Mouse (Mus musculus) liver, postnatal 0 days (tissue): Measurements from ENCODE around the gene Stmn1. TPM values are rescaled to one million over a fixed set of nuclear protein-coding genes. Genes with fewer than 3 reads are reported as not detected.

Source experiments
- ATAC-seq: fragments of 200-750 bp; cut with Nextera tagmentation; 2 replicates; pipeline ENCODE4 v1.8.0; 2017; ENCODE audit warnings: mild to moderate bottlenecking, moderate library complexity
- DNase-seq: peaks from one replicate; pipeline ENCODE4 v3.0.0-alpha.2; 2016
- H3K27ac ChIP-seq: fragments of 300-500 bp; sonication (generic); 2 replicates; pipeline ENCODE4 v1.5.1; 2014; ENCODE audit warnings: antibody characterized with exemption, moderate library complexity, mild to moderate bottlenecking, low read depth
- H3K27me3 ChIP-seq: fragments of 300-500 bp; sonication (generic); 2 replicates; pipeline ENCODE4 v1.6.1; 2014; ENCODE audit warnings: low read length, control low read depth, mixed read lengths; ENCODE audit not compliant: insufficient read depth
- H3K36me3 ChIP-seq: fragments of 300-500 bp; sonication (generic); replicated peaks from 2 replicates; pipeline ENCODE4 v1.6.1; 2014; ENCODE audit warnings: mild to moderate bottlenecking, control low read depth, low read length, moderate library complexity, mixed read lengths; ENCODE audit not compliant: insufficient read depth
- H3K4me1 ChIP-seq: fragments of 300-500 bp; sonication (generic); 2 replicates; pipeline ENCODE4 v1.6.1; 2014; ENCODE audit warnings: antibody characterized with exemption, mild to moderate bottlenecking, control low read depth; ENCODE audit not compliant: insufficient read depth
- H3K4me2 ChIP-seq: fragments of 300-500 bp; sonication (generic); 2 replicates; pipeline ENCODE4 v1.6.1; 2014; ENCODE audit warnings: low read depth, mild to moderate bottlenecking, low read length, moderate library complexity, mixed read lengths
- H3K4me3 ChIP-seq: fragments of 300-500 bp; sonication (generic); 2 replicates; pipeline ENCODE4 v1.5.1; 2014; ENCODE audit warnings: low read depth, low read length
- H3K9ac ChIP-seq: fragments of 300-500 bp; sonication (generic); replicated peaks from 2 replicates; pipeline ENCODE4 v1.6.1; 2014; ENCODE audit warnings: mild to moderate bottlenecking, moderate library complexity
- H3K9me3 ChIP-seq: fragments of 300-500 bp; sonication (generic); 2 replicates; pipeline ENCODE4 v1.6.1; 2016; ENCODE audit warnings: mild to moderate bottlenecking, control low read depth, low read length, mixed read lengths
- CTCF ChIP-seq: sonication (generic); IDR thresholded peaks from 2 replicates; pipeline ENCODE4 v1.5.1; 2016; ENCODE audit warnings: antibody characterized with exemption, low read depth
- EP300 ChIP-seq: IDR thresholded peaks from 2 replicates; pipeline ENCODE4 v1.6.1; 2016; ENCODE audit warnings: antibody characterized with exemption, low read depth, mild to moderate bottlenecking
- WGBS: fragments of 180-500 bp; shearing (Covaris S2); extraction: QIAGEN DNeasy Blood & Tissue Kit; methylation state at CpG from one replicate; pipeline ENCODE4 v1.1.7; 2014; ENCODE audit not compliant: insufficient replicate concordance; 5-methylcytosine and 5-hydroxymethylcytosine counted together
- microRNA-seq: library from miRNA; unstranded; fragments of <30 nt; microRNA quantifications from one replicate; pipeline ENCODE4, GENCODE M21; 2016
- polyA plus RNA-seq: library from polyadenylated mRNA; unstranded; fragments of >200 nt; fragmentation: Nextera tagmentation; extraction: Ambion mirVana; gene quantifications from 2 replicates; pipeline ENCODE4 v1.2.1, GENCODE M21; 2015

Gene Stmn1
- polyA plus RNA-seq, 1 experiment from 2014 or later, result 258 TPM

- ATAC-seq, result no peak
- no peaks in the 10 kb centered on the region for H3K27me3 ChIP-seq
- H3K27ac ChIP-seq, result no peak overlapping the region
- H3K4me2 ChIP-seq, result no peak overlapping the region
- no peak for TF ChIP-seq EP300
- no peak for TF ChIP-seq CTCF
- WGBS, result 66% methylated on average over 10 of the region's 10 CpGs
- no peak overlapping the region for H3K4me3 ChIP-seq
- H3K9ac ChIP-seq, result no peak overlapping the region
- H3K36me3 ChIP-seq, result peaks cover 16% of the 10 kb centered on the region
- DNase-seq, result no peak
- H3K4me1 ChIP-seq, result peaks cover 13% of the 10 kb centered on the region
- H3K9me3 ChIP-seq, result no peaks in the 10 kb centered on the region
Observed at GRCm38 (mm10) chr4:134517719-134518118, 49.6 kb downstream of the Stmn1 start.

GRCm38 (mm10) chr4:134518541-134518940, 50.4 kb downstream of the Stmn1 start:
- H3K27ac ChIP-seq, result no peak overlapping the region
- no peak overlapping the region for H3K4me2 ChIP-seq
- WGBS, result 87% methylated on average over 4 of the region's 4 CpGs
- H3K4me3 ChIP-seq, result no peak overlapping the region
- DNase-seq (no peak), ATAC-seq (no peak)
- no peak for TF ChIP-seq CTCF
- TF ChIP-seq EP300, result no peak
- H3K27me3 ChIP-seq, result no peaks in the 10 kb centered on the region
- H3K9ac ChIP-seq, result no peak overlapping the region
- peaks cover 8% of the 10 kb centered on the region; the same call in 1 of the 2 replicates for H3K4me1 ChIP-seq
- peaks cover 21% of the 10 kb centered on the region for H3K36me3 ChIP-seq
- no peaks in the 10 kb centered on the region for H3K9me3 ChIP-seq

GRCm38 (mm10) chr4:134519281-134519680, 51.2 kb downstream of the Stmn1 start:
- DNase-seq (no peak), ATAC-seq (no peak)
- H3K9me3 ChIP-seq, result no peaks in the 10 kb centered on the region
- no peak overlapping the region for H3K4me2 ChIP-seq
- peaks cover 23% of the 10 kb centered on the region for H3K36me3 ChIP-seq
- no peak overlapping the region for H3K9ac ChIP-seq
- no peak overlapping the region for H3K4me3 ChIP-seq
- no peak overlapping the region for H3K27ac ChIP-seq
- peaks cover 4% of the 10 kb centered on the region; the same call in 1 of the 2 replicates for H3K4me1 ChIP-seq
- TF ChIP-seq EP300 (no peak), CTCF (no peak)
- H3K27me3 ChIP-seq, result no peaks in the 10 kb centered on the region

Small RNA genes lying within 50 kb of the gene (microRNA-seq; reads per million reads assigned to microRNA genes)
- not detected for gene Gm23634

Other genes with a start within 250 kb of the Stmn1 start
- gene Catsper4, start 240.9 kb upstream of the Stmn1 start, polyA plus RNA-seq, result not detected in 2 replicates
- 0.08 and 0.20 TPM in 2 replicates for gene Cnksr1, start 229.9 kb upstream of the Stmn1 start, polyA plus RNA-seq
- 0.23 and 0.33 TPM in 2 replicates for gene E130218I03Rik, start 224.7 kb upstream of the Stmn1 start, polyA plus RNA-seq
- 6.1 and 6.2 TPM in 2 replicates for gene Zfp593, start 222.7 kb upstream of the Stmn1 start, polyA plus RNA-seq
- not detected in 2 replicates for gene Gm30191, start 221.4 kb upstream of the Stmn1 start, polyA plus RNA-seq
- 1.4 and 1.5 TPM in 2 replicates for gene Grrp1, start 214.2 kb upstream of the Stmn1 start, polyA plus RNA-seq
- 5.9 and 7.2 TPM in 2 replicates for gene Pdik1l, start 180.4 kb upstream of the Stmn1 start, polyA plus RNA-seq
- 0.34 and 0.69 TPM in 2 replicates for gene Trim63, start 153.2 kb upstream of the Stmn1 start, polyA plus RNA-seq
- gene Slc30a2, start 125.1 kb upstream of the Stmn1 start, polyA plus RNA-seq, result not detected in 2 replicates
- gene Extl1, start 84.5 kb upstream of the Stmn1 start, polyA plus RNA-seq, result 0.20 and 0.33 TPM in 2 replicates
- 13.5 and 14.3 TPM in 2 replicates for gene Pafah2, start 72.0 kb upstream of the Stmn1 start, polyA plus RNA-seq
- gene Paqr7, start 28.4 kb downstream of the Stmn1 start, polyA plus RNA-seq, result 12.4 and 17.8 TPM in 2 replicates
- 6.9 and 7.1 TPM in 2 replicates for gene Aunip, start 42.7 kb downstream of the Stmn1 start, polyA plus RNA-seq
- 56.9 and 60.3 TPM in 2 replicates for gene Mtfr1l, start 67.1 kb downstream of the Stmn1 start, polyA plus RNA-seq
- gene Selenon, start 83.8 kb downstream of the Stmn1 start, polyA plus RNA-seq, result 2.8 TPM in 2 replicates
- gene Man1c1, start 236.0 kb downstream of the Stmn1 start, polyA plus RNA-seq, result 1.5 and 1.7 TPM in 2 replicates